In the genomic region with DNA sequence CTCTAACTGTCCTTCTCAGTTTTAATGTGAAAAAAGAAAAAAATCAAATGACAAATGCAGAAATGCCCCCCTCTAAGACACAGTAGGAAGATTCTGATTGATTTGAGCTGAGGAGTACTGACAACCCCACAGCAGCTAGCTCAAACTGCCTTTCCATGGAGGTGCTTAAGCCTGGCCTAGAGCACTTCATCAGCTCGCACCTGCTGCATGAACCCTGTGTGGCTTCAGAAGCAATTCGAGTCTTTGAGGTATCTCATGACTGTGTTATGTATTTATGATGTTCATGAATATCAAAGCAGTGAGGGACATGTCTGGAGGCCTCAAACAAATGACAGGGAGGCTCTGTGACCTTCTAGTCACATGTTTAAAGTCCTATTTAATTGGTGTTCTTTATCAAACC, we compare ENCODE assay signal across 33 mouse cellular contexts.
DNase-seq lines count a peak whose midpoint lies in the region; ATAC-seq and TF ChIP-seq lines count a peak whose summit lies in the region.
"Had no signal": no experiment of that assay in that cellular context is flagged by ENCODE, and none has a peak within 500 bp of the region (broad histone marks: within the 10 kb centered on the region; RNA-seq: fewer than 3 reads in every experiment).

No protein-coding gene starts in this region.

- H3K4me1 ChIP-seq in midbrain, embryonic 11.5 days (ENCODE audit: control insufficient read depth, insufficient read depth, low read length) = no peaks in the 10 kb centered on the region
- H3K4me1 ChIP-seq in midbrain, embryonic 10.5 days = no peaks in the 10 kb centered on the region
- no peaks in the 10 kb centered on the region for H3K4me1 ChIP-seq in midbrain, embryonic 14.5 days (ENCODE audit: control insufficient read depth, insufficient read depth, low read length)
- H3K4me1 ChIP-seq in midbrain, postnatal 0 days (ENCODE audit: insufficient read depth, low read length) = no peaks in the 10 kb centered on the region
- no peaks in the 10 kb centered on the region for H3K4me1 ChIP-seq in intestine, postnatal 0 days (replicated peaks; ENCODE audit: control insufficient read depth, insufficient read depth, low read length)
- no peaks in the 10 kb centered on the region for H3K4me1 ChIP-seq in hindbrain, embryonic 16.5 days (ENCODE audit: control insufficient read depth, insufficient read depth, low read depth, low read length)
- H3K4me1 ChIP-seq: embryonic facial prominence, embryonic 10.5 days; embryonic facial prominence, embryonic 13.5 days; heart, embryonic 12.5 days; heart, embryonic 15.5 days; hindbrain, embryonic 10.5 days; hindbrain, embryonic 13.5 days had no signal

- 63% methylated on average over 2 of the region's 2 CpGs for WGBS in midbrain, embryonic 11.5 days
- 73% methylated on average over 2 of the region's 2 CpGs for WGBS in midbrain, embryonic 10.5 days
- WGBS in midbrain, embryonic 14.5 days = 34% methylated on average over 2 of the region's 2 CpGs
- WGBS in midbrain, postnatal 0 days = 33% methylated on average over 2 of the region's 2 CpGs
- 70% methylated on average over 2 of the region's 2 CpGs for WGBS in intestine, postnatal 0 days
- WGBS in hindbrain, embryonic 16.5 days = 69% methylated on average over 2 of the region's 2 CpGs

- H3K9me3 ChIP-seq in midbrain, embryonic 11.5 days (ENCODE audit: control insufficient read depth, low read length) = no peaks in the 10 kb centered on the region
- H3K9me3 ChIP-seq in midbrain, embryonic 10.5 days (replicated peaks) = no peaks in the 10 kb centered on the region
- H3K9me3 ChIP-seq in midbrain, embryonic 14.5 days (ENCODE audit: control insufficient read depth, low read length) = no peaks in the 10 kb centered on the region
- H3K9me3 ChIP-seq in midbrain, postnatal 0 days (ENCODE audit: low read length) = no peaks in the 10 kb centered on the region
- no peaks in the 10 kb centered on the region for H3K9me3 ChIP-seq in intestine, postnatal 0 days (ENCODE audit: control insufficient read depth)
- H3K9me3 ChIP-seq in hindbrain, embryonic 16.5 days (ENCODE audit: control insufficient read depth, low read length) = no peaks in the 10 kb centered on the region
- H3K9me3 ChIP-seq: embryonic facial prominence, embryonic 10.5 days; embryonic facial prominence, embryonic 13.5 days; heart, embryonic 12.5 days; heart, embryonic 15.5 days; hindbrain, embryonic 10.5 days; hindbrain, embryonic 13.5 days had no signal

- no peak overlapping the region for H3K27ac ChIP-seq in midbrain, embryonic 11.5 days (ENCODE audit: low read depth, low read length)
- no peak overlapping the region for H3K27ac ChIP-seq in midbrain, embryonic 10.5 days (replicated peaks)
- H3K27ac ChIP-seq in midbrain, embryonic 14.5 days (replicated peaks; ENCODE audit: low read depth, low read length) = no peak overlapping the region
- no peak overlapping the region for H3K27ac ChIP-seq in midbrain, postnatal 0 days (ENCODE audit: low read depth, low read length)
- H3K27ac ChIP-seq in intestine, postnatal 0 days (ENCODE audit: low read depth, low read length) = no peak overlapping the region
- H3K27ac ChIP-seq in hindbrain, embryonic 16.5 days (ENCODE audit: low read depth, low read length) = no peak overlapping the region
- H3K27ac ChIP-seq: embryonic facial prominence, embryonic 10.5 days; embryonic facial prominence, embryonic 13.5 days; gastrocnemius, adult 2 months; heart, embryonic 15.5 days; hindbrain, embryonic 10.5 days; hindbrain, embryonic 13.5 days; hindbrain, postnatal 0 days had no signal

- TF ChIP-seq CTCF in midbrain, postnatal 0 days (IDR thresholded peaks at IDR 0.05) = no peak
- TF ChIP-seq CTCF in intestine, postnatal 0 days (IDR thresholded peaks at IDR 0.05; ENCODE audit: low read depth) = no peak

- peak; percentile 54; the same call in 1 of the 2 replicates for ATAC-seq in midbrain, embryonic 11.5 days (ENCODE audit: low FRiP score)
- ATAC-seq in midbrain, embryonic 14.5 days (ENCODE audit: low FRiP score, low TSS enrichment) = peak; percentile 75; the same call in 1 of the 2 replicates
- ATAC-seq in midbrain, postnatal 0 days (ENCODE audit: low FRiP score) = peak; percentile 72
- no peak for ATAC-seq in intestine, postnatal 0 days
- ATAC-seq in hindbrain, embryonic 16.5 days = no peak
- ATAC-seq: forebrain, embryonic 14.5 days; forebrain, postnatal 0 days; hindbrain, postnatal 0 days; inflammation-experienced regulatory T-cells, adult 6 months; Patski had no signal

- H3K27me3 ChIP-seq in midbrain, embryonic 11.5 days (ENCODE audit: control insufficient read depth, insufficient read depth, low read length) = no peaks in the 10 kb centered on the region
- no peaks in the 10 kb centered on the region for H3K27me3 ChIP-seq in midbrain, embryonic 10.5 days (ENCODE audit: low read depth, poor library complexity, severe bottlenecking)
- no peaks in the 10 kb centered on the region for H3K27me3 ChIP-seq in midbrain, embryonic 14.5 days (ENCODE audit: control insufficient read depth, insufficient read depth, low read length)
- H3K27me3 ChIP-seq in midbrain, postnatal 0 days (ENCODE audit: insufficient read depth, low read length) = no peaks in the 10 kb centered on the region
- H3K27me3 ChIP-seq in intestine, postnatal 0 days (replicated peaks; ENCODE audit: control insufficient read depth, insufficient read depth, low read length) = no peaks in the 10 kb centered on the region
- no peaks in the 10 kb centered on the region for H3K27me3 ChIP-seq in hindbrain, embryonic 16.5 days (replicated peaks; ENCODE audit: control insufficient read depth, insufficient read depth, low read length)
- H3K27me3 ChIP-seq: CH12.LX; embryonic facial prominence, embryonic 13.5 days; heart, embryonic 12.5 days; heart, embryonic 15.5 days; hindbrain, embryonic 13.5 days; Patski had no signal

- DNase-seq in midbrain, embryonic 11.5 days (ENCODE audit: low spot score, missing footprints) = no peak
- DNase-seq in midbrain, embryonic 10.5 days (ENCODE audit: low spot score) = no peak
- DNase-seq in midbrain, embryonic 14.5 days = peak; percentile 49
- DNase-seq in midbrain, postnatal 0 days (ENCODE audit: low spot score) = no peak
- DNase-seq: adrenal gland, postnatal 10 days; adrenal gland, postnatal 36 days; B cell, adult 2 months; cerebellum, adult 11 months; cerebellum, adult 2 months; cerebellum, postnatal 10 days; cerebellum, postnatal 36 days; embryo, embryonic 11 days; forebrain, postnatal 0 days; gastrocnemius, adult 2 months; gastrocnemius, postnatal 14 days; heart, adult 11 months; heart, postnatal 10 days; heart, postnatal 36 days had no signal

- H3K4me2 ChIP-seq in midbrain, embryonic 11.5 days = no peak overlapping the region
- H3K4me2 ChIP-seq in midbrain, embryonic 14.5 days (ENCODE audit: low read length) = no peak overlapping the region
- H3K4me2 ChIP-seq in midbrain, postnatal 0 days (ENCODE audit: low read depth, low read length, poor library complexity, severe bottlenecking) = no peak overlapping the region
- H3K4me2 ChIP-seq in intestine, postnatal 0 days (replicated peaks; ENCODE audit: low read depth) = no peak overlapping the region
- no peak overlapping the region for H3K4me2 ChIP-seq in hindbrain, embryonic 16.5 days (ENCODE audit: low read length)
- H3K4me2 ChIP-seq: embryonic facial prominence, embryonic 13.5 days; heart, embryonic 12.5 days; heart, embryonic 15.5 days; hindbrain, embryonic 13.5 days had no signal

- H3K36me3 ChIP-seq in midbrain, embryonic 11.5 days (ENCODE audit: control insufficient read depth, insufficient read depth, low read length) = no peaks in the 10 kb centered on the region
- H3K36me3 ChIP-seq in midbrain, embryonic 10.5 days = no peaks in the 10 kb centered on the region
- H3K36me3 ChIP-seq in midbrain, embryonic 14.5 days (ENCODE audit: control insufficient read depth, insufficient read depth, low read length) = no peaks in the 10 kb centered on the region
- no peaks in the 10 kb centered on the region for H3K36me3 ChIP-seq in midbrain, postnatal 0 days (ENCODE audit: insufficient read depth, low read length)
- H3K36me3 ChIP-seq in intestine, postnatal 0 days (ENCODE audit: control insufficient read depth, insufficient read depth) = no peaks in the 10 kb centered on the region
- H3K36me3 ChIP-seq in hindbrain, embryonic 16.5 days (ENCODE audit: control insufficient read depth, insufficient read depth, low read length) = no peaks in the 10 kb centered on the region
- H3K36me3 ChIP-seq: embryonic facial prominence, embryonic 10.5 days; embryonic facial prominence, embryonic 13.5 days; G1E; heart, embryonic 12.5 days; heart, embryonic 15.5 days; hindbrain, embryonic 10.5 days; hindbrain, embryonic 13.5 days had no signal

- H3K9ac ChIP-seq in midbrain, embryonic 11.5 days (ENCODE audit: low read length) = no peak overlapping the region
- no peak overlapping the region for H3K9ac ChIP-seq in midbrain, embryonic 14.5 days (replicated peaks; ENCODE audit: low read length)
- H3K9ac ChIP-seq in midbrain, postnatal 0 days (replicated peaks; ENCODE audit: low read length, poor library complexity, severe bottlenecking) = no peak overlapping the region
- no peak overlapping the region for H3K9ac ChIP-seq in intestine, postnatal 0 days (ENCODE audit: low read depth, low read length)
- H3K9ac ChIP-seq in hindbrain, embryonic 16.5 days (ENCODE audit: low read depth, low read length) = no peak overlapping the region
- H3K9ac ChIP-seq: embryonic facial prominence, embryonic 13.5 days; forebrain, postnatal 0 days; heart, embryonic 12.5 days; heart, embryonic 15.5 days; hindbrain, embryonic 13.5 days had no signal

- no peak overlapping the region for H3K4me3 ChIP-seq in midbrain, embryonic 11.5 days (ENCODE audit: low read depth, low read length)
- H3K4me3 ChIP-seq in midbrain, embryonic 10.5 days = no peak overlapping the region
- no peak overlapping the region for H3K4me3 ChIP-seq in midbrain, embryonic 14.5 days (replicated peaks; ENCODE audit: low read depth, low read length)
- no peak overlapping the region for H3K4me3 ChIP-seq in midbrain, postnatal 0 days (ENCODE audit: low read depth, low read length)
- no peak overlapping the region for H3K4me3 ChIP-seq in intestine, postnatal 0 days (ENCODE audit: low read depth, low read length)
- no peak overlapping the region for H3K4me3 ChIP-seq in hindbrain, embryonic 16.5 days (ENCODE audit: low read length)
- H3K4me3 ChIP-seq: embryonic facial prominence, embryonic 10.5 days; embryonic facial prominence, embryonic 13.5 days; erythroblast, embryonic 14.5 days; gastrocnemius, adult 2 months; heart, embryonic 12.5 days; heart, embryonic 15.5 days; hindbrain, embryonic 10.5 days; hindbrain, embryonic 13.5 days had no signal

Comparison
In these comparisons a context has a peak if more than half of its experiments do, and no peak if none do; other contexts are left out.
1. ATAC-seq: peak in midbrain, embryonic 11.5 days (single experiment), midbrain, embryonic 14.5 days (single experiment) and midbrain, postnatal 0 days (single experiment); none in intestine, postnatal 0 days (single experiment) and hindbrain, embryonic 16.5 days (single experiment).